Mouse (Mus musculus) brain, embryonic 14.5 days (tissue): Measurements from ENCODE around the gene Rab27a. TPM values are rescaled to one million over a fixed set of nuclear protein-coding genes. Genes with fewer than 3 reads are reported as not detected.
"Not testable (repeated sequence)": the region's sequence is repeated elsewhere in the genome, so short reads cannot be mapped to it uniquely, and the experiment has no call there.

Experiments
- DNase-seq: peaks from one replicate; pipeline ENCODE4 v3.0.0-alpha.2; 2011; ENCODE audit warnings: low read depth
- CTCF ChIP-seq: fragments of 200-500 bp; IDR thresholded peaks from 2 replicates; pipeline ENCODE4 v1.5.1; 2012; ENCODE audit warnings: inconsistent platforms, mild to moderate bottlenecking, moderate library complexity, borderline replicate concordance; ENCODE audit not compliant: insufficient read depth, insufficient read length; ENCODE audit errors: extremely low read depth
- POLR2A ChIP-seq: fragments of 200-500 bp; IDR thresholded peaks from 2 replicates; pipeline ENCODE4 v1.6.1; 2012; ENCODE audit warnings: mild to moderate bottlenecking, inconsistent platforms, borderline replicate concordance; ENCODE audit not compliant: poor library complexity, insufficient read depth, insufficient read length, severe bottlenecking; ENCODE audit errors: extremely low read depth
- polyA plus RNA-seq: library from polyadenylated mRNA; depleted of rRNA; stranded (reverse); fragments of >200 nt; gene quantifications from 2 replicates; pipeline ENCODE4 v1.2.3, GENCODE M21; 2012

Rab27a gene
- polyA plus RNA-seq, 1 experiment: 1.4 TPM

DNA sequence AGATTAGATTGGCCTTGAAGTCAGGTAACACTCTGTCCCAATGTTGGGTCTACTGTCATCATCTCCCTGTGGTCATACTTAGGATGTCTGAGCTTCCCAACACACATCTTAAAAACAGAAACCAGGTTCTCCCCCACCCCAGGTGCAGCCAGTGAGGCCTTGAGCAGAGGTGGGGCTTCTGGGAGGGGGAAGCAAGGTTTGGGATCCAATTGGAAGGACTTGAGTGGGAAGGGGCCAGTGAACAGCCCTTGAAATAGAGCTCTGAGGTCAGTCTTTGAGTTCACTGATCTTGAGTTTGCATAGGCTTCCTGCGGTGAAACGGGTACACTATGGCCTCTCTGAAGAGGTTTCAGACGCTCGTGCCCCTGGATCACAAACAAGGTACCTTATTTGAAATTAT lies 57.5 kb downstream of the Rab27a start, which contains the start of gene Gm20509:
Gm20509 (plus strand) TSS at position 290 of the 400 bp plus-strand sequence.
- DNase-seq: no peak
- TF ChIP-seq CTCF (no peak), POLR2A (no peak)

DNA sequence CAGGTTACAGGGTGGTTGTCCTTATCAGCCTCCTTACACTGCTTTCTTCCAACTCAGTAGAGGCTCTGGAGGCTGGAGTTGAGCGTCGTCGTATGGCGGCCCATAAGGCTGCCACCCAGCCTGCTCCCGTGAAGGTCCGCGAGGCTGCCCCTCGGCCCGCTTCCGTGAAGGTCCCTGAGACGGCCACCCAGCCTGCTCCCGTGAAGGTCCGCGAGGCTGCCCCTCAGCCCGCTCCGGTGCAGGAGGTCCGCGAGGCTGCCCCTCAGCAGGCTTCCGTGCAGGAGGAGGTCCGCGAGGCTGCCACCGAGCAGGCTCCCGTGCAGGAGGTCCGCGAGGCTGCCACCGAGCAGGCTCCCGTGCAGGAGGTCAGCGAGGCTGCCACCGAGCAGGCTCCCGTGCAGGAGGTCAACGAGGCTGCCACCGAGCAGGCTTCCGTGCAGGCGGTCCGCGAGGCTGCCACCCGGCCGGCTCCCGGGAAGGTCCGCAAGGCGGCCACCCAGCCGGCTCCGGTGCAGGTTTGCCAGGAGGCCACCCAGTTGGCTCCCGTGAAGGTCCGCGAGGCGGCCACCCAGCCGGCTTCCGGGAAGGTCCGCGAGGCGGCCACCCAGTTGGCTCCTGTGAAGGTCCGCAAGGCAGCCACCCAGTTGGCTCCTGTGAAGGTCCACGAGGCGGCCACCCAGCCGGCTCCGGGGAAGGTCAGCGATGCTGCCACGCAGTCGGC lies 58.7 kb downstream of the Rab27a start:
- no peak for TF ChIP-seq POLR2A
- no peak for TF ChIP-seq CTCF
- peak; percentile 6 for DNase-seq

DNA sequence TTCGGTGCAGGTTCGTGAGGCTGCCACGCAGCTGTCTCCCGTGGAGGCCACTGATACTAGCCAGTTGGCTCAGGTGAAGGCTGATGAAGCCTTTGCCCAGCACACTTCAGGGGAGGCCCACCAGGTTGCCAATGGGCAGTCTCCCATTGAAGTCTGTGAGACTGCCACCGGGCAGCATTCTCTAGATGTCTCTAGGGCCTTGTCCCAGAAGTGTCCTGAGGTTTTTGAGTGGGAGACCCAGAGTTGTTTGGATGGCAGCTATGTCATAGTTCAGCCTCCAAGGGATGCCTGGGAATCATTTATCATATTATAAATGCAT lies 59.2 kb downstream of the Rab27a start:
- TF ChIP-seq CTCF (no peak), POLR2A (no peak)
- DNase-seq: no peak

DNA sequence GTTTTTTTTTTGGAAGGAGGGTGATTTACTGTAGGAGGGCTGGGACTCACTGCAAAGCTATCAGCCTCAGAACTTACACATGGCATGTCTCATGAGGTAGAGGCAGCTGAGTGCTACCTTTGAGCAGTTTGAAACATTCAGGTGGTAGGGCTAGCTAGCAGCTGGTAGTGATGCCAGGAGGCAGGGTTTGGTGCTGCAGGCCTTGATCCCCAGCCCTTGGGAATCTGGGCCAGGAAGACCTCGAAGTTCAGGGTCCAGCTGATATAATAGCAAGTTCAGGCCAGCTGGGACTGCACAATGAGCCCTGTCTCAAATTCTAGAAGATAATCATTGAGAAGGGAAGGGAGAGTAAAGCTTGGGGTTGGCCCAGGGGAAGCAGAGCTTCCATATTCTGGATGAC lies 60.5 kb downstream of the Rab27a start:
- DNase-seq: no peak
- TF ChIP-seq CTCF (no peak), POLR2A (no peak)

DNA sequence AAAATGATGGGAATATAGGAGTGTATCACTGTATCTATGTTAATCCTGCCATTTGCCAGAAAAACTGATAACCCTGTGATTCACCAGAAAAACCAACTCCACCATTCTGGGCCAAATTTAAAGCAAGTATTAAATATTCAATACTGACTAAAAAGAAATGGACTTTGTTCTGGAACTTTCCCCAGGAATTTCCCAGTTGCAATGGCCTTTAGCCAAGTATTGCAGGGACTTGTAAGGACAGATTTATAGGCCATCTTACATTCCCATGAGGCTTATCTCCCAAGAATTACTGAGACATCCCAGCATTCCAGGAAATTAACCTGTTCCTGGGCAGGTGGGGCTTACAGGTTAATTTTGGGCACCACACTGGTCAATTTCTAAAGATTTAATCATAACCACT lies 61.1 kb downstream of the Rab27a start:
- TF ChIP-seq POLR2A: no peak
- no peak for TF ChIP-seq CTCF
- no peak for DNase-seq

DNA sequence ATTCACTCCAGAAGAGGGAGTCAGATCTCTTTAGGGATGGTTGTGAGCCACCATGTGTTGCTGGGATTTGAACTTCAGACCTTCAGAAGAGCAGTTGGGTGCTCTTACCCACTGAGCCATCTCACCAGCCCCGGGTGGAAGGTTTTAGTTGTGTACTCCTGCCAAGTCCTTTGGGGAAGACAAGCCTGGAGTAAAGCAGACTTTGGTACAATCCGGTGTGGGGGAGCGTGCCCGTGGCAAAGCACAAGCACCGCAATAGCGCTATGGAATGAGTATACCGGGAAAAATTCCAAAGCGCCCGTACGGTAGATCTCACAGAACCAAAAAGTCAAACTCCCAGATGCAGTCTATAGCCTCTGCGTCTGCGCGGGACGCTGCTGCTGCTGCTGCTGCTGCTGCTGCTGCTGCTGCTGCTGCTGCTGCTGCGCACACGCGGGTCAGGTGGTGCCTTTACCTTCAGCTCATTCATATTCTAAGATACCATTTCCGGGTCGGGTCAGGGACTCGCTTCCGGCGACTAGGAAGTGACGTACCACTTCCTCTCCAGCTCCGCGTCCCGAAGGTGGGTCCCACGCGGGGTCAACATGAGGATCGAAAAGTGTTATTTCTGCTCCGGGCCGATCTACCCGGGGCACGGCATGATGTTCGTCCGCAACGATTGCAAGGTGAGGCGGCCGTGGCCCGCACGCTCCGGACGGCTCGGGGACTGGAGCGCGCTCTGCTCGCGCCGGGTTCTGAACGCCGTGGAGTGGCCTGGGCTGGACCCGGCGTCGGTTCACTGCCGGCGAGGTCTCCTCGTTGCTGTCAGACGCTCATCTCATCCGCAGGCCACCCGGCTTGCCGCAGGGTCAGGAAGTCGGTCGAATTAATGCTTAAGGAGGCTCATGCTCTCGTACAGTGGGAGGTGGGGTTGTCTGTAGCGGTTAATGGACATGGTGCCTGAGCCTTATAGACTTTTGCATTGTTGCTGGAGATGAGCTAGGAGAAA lies 68.6 kb downstream of the Rab27a start, which contains the start of gene Rsl24d1:
Rsl24d1 (plus strand) TSS at position 508 of the 988 bp plus-strand sequence.
- no peak for TF ChIP-seq CTCF
- TF ChIP-seq POLR2A: 0 out of 2 replicates have a peak, but pooled peaks have one; percentile 24
- DNase-seq: peak; percentile 98

DNA sequence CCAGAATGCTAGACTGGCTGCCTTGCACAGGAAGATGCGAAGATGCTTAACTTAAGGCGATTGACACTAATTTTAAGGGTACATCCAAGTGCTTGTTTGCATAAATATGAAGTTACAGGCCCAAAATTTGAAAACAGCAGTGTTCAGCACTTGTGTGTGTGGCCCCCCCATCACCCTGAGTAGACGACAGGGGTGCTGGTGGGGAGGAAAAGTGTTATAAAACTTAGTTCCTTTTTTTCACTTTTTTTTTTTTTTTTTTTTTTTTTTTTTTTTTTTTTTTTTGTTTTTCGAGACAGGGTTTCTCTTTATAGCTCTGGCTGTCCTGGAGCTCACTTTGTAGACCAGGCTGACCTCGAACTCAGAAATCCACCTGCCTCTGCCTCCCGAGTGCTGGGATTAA lies 72.0 kb downstream of the Rab27a start:
- not testable (repeated sequence) for DNase-seq

DNA sequence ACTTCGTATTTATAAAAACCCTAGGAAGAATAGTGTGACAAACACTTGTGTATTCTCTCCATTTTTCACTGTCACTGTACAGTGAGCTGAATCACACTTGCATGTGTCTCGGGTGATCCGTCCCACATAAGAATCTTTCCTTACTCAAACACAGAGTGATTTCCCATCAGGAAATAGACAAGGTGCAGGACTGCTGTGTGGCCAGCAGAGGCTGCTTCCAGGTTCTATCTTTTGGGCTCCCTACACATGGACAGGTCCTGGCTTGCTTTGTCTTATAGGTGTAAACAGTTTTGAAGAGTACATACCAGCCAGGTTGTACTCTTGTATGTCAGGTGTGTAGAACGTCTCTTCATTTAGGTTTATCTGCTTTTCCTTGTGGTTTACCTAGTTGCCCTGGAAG lies 73.4 kb downstream of the Rab27a start:
- DNase-seq: no peak

DNA sequence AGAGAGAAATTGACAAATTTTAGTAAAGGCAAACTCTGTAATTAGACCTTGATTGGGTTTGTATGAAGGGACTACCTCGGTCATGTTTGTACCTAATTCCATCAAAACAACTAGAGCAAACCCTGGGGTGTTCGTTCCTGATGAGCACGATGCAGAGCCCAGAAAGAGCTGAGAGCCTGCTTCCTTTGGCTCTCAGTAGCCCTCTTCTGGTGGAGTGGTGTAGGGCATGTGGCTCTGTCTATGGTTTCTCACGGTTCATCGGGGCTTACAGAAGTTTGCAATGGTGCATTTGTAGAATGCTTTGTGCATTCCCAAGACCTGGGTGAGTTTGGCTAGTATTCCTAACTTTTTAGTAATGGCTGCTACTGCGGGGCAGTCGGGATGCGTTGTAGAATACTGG lies 77.1 kb downstream of the Rab27a start:
- DNase-seq: peak; percentile 24
- TF ChIP-seq CTCF (peak; percentile 61; the same call in 1 of the 2 replicates), POLR2A (no peak)

More for the DNA sequence above, 73.4 kb downstream of the Rab27a start:
- TF ChIP-seq CTCF (peak; percentile 31; the same call in 1 of the 2 replicates), POLR2A (no peak)

DNA sequence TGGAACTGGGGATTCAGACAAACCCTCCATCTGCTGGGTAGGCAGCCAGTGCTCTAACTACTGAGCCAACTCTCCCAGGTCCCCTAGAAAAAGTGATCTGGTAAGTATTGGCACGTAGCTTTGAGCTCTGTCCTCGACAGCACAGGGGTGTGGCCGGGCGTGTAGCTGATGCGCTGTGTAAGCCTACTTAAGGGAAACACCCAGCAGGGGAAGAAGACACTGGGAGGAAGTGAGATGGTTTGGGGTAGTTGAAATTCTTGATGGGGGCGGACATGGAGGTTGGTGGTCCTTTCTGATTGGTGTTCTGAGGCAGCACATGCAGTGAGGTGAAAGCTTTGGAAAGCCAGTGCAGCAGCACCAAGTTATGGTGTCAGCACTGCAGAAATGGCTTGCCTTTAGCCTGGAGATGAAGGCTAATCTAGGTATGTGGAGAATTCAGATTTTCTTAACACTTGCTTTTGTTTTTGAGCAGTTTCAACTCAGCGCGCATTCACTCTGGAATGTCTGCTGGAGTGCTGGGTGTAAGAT lies 80.5 kb downstream of the Rab27a start:
- TF ChIP-seq CTCF: no peak
- DNase-seq: no peak

DNA sequence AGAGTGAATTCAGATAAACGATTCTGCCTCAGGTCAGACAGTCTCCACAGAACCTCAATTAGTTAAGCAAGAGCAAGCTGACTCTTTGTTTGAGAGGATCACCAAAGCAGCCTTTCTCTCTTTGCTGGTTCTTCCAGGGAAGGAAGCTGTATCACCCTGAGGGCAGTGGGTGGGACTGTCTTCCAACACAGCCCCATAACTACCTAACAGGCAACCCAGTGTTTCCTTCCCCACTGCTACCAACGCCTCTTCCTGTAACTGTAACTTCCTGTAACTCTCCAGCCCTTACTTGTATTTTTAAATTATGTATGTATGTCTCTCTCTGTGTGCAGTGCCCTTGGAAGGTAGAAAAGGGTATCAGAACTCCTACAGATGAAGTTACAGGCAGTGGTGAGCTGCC lies 82.8 kb downstream of the Rab27a start:
- TF ChIP-seq POLR2A (no peak), CTCF (no peak)
- no peak for DNase-seq
